Mouse (Mus musculus) embryo, embryonic 11 days (tissue): Measurements from ENCODE around the gene Nol12.

Experiments used
- DNase-seq: peaks from one replicate; pipeline ENCODE4 v3.0.0-alpha.2; 2015

Nol12 gene

DNA sequence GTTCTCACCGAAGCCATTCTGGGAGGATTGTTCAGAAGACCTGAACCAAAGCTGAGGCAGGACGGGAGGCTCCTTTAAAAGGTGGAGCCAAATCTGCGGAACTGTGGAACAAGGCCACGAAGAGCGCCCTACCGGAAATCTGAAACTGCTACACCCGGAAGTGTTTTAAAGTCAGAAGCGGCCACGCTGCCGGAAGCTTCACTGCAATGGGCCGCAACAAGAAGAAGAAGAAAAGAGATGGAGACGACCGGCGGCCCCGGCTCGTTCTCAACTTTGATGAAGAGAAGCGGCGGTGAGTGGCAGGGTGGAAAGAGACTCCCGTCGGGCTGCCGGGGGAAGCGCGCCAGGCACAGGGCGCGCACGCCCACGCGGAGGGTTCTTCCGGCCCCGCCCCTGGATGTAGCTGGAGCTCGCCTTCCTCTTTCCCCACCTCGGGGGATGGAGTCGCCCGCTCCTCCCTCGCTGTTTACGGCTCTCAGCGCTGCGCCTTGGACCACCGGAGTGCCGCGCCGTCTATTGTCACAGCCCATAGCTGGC is at the start of gene Nol12:
Gene Nol12, plus strand, starts transcription at position 150 of the 537 bp plus-strand sequence.
- DNase-seq: peak; percentile 93

DNA sequence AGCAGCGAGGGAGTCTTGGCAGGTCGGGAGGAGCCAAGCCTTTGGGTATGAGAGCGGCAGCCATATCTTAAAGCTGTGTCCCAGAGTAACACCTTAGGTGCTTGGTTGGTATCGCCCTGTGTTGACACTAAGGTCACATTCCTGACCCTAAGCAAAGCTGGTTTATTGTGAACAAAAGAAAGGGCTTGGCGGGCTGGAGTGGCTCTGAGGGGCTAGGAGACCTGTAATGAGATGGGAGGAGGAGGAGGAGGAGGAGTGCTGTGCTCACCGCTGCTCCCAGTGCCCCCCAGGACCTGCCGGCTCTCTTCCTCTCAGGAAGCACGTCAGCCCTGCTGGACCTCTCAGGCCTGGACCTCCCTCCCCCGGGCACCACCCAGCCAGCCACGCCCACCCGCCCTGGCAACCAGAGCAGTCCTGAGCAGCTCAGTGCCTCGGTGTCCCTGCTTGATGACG is 45.3 kb upstream of the Nol12 start:
- DNase-seq: no peak

- no peak for DNase-seq
Measured at GRCm38 (mm10) chr15:78892440-78892839, 42.3 kb upstream of the Nol12 start.

DNA sequence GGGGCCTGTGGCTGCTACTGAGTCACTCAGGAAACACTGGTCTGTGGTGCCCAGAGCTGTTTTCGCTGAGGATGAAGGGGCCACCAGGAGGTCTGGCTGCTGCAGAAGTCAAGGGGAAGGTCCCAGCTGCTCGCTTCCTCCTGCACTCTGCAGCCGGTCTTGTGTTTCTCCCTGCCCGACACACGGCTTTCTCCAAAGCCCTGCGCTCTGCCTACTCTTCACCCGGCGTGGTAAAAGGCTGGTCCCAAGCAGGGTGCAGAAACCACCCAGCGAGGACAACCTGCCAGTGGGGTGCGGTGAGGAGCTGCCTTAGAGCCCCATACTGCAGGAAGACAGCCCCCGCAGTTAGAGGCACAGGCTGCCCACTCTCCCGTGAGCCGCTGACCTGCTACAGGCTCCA is 40.0 kb upstream of the Nol12 start:
- DNase-seq: no peak

DNA sequence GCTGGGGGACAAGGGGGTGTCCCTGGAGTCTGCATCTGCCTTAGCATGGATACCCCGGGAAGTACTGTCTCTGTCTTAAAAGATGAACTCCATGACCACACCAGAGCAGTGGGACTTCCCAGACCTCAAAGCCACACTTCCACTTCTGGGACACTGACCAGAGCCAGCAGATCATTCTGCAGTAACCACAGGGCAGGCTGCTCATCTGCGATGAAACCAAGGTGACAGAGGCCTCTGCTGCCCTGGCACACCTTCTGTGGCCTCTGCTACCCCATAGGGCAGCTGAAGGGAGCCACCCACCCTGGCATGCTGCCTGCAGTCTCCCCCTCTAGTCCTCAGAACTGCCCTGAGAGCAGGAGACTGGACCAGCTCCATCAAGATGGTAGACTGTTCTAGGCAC is 39.0 kb upstream of the Nol12 start:
- DNase-seq: no peak

DNA sequence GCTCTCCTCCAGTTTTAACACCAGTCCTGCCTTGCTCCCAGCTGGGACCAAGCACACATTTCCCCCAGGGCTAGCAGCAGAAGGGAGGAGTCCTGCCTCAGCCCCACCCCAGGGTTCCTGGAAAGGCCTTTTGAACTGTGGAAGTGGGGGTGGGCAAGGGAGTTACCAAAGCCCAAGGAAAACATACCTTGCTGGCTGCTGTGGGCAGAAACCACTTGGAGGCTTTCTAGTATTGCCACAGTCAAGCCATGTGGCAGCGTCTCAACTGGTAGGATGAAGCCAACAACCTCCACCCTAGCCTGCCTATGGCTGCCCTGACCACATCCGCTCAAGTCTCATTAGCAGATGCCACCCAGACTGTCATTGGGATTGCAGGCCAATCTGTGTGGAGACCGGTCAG is 38.6 kb upstream of the Nol12 start:
- no peak for DNase-seq

DNA sequence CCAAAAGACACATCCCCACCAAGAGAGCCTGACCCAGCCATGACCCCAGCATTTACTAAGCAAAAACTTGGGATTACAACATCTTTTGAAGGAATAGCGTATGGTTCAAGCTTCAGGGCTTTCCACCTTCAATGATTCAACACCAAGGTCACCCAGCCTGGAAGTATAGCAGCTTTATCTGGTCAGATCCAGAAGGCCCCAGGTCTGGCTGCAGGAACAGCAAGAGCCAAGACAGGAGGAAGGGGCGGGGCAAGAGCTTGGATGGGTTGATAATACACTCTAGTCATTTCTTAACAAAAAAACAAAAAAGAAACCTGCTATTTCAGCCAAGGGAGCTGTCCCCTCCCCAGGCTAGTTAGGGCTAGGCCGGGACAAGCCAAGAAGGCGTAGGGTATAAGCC is 37.2 kb upstream of the Nol12 start:
- DNase-seq: no peak

- no peak for DNase-seq
Measured at GRCm38 (mm10) chr15:78898507-78899001, 36.2 kb upstream of the Nol12 start.

GRCm38 (mm10) chr15:78899409-78899739 is 35.4 kb upstream of the Nol12 start, which contains the start of gene Gm49510:
Gene Gm49510 (plus strand): TSS chr15:78899667.
- no peak for DNase-seq

- peak; percentile 86 for DNase-seq
Measured at GRCm38 (mm10) chr15:78899740-78900584, 34.8 kb upstream of the Nol12 start, which contains the start of gene Sh3bp1. Gene Sh3bp1 (plus strand): TSS chr15:78899768.

DNA sequence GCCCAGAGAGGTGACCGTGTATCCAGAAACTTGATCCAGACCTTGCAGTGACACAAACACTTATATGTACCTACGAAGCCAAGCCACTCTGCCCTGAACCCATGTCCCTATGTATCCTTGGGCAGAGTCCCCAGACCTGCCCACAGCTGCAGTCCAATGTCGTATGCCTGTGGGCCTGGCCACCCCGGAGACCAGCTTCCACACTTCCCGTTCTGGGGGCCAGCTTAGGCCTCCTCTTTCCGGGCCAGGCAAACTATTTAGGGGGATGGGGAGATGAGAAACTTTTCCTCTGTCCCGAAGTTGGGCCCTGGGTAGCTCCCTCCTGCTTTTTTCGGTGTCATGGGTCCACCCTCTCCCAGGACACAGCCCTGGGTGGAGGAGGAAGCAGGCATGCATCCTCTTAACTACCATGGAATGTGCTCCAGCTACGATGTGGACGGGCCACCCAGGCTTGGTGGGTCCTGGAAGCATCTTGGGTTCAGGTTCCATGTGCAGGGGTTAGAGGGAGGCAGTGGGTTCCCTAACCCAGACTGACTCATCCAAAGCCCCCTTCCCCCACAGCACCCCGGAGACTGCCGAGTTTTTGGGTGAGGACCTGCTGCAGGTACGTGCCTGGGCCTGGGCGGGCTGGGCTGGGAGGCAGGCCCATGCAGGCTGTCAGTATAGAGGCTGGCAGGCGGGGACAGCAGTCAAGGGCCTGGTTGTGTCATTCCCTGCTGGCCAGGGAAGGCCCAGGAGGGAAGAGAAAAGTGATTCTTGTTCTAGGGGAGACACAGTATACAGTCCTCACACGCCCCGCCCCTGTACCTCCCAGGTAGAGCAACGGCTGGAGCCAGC is 33.9 kb upstream of the Nol12 start:
- no peak for DNase-seq

- no peak for DNase-seq
Measured at GRCm38 (mm10) chr15:78901422-78901789, 33.3 kb upstream of the Nol12 start.

DNA sequence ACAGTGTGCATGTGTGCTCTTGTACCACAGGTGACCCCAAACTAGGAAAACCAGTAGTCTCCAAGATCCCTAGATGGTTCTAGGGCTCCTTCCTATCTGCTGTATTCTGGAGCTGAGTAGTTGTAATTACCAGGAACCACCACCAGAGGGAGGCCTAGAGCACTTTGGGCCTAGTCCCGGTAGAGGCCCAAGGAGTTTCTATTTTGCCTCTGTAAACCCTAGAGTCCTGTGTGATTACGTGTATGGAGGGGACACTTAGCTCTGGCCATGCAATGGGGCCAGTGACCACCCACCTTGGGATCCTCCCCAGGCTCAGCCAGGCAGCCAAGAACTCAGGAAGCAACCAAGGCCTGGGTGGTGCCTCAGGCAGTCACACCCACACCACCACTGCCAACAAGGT is 31.5 kb upstream of the Nol12 start:
- DNase-seq: peak; percentile 78

GRCm38 (mm10) chr15:78908399-78908798 is 26.3 kb upstream of the Nol12 start:
- DNase-seq: no peak

DNA sequence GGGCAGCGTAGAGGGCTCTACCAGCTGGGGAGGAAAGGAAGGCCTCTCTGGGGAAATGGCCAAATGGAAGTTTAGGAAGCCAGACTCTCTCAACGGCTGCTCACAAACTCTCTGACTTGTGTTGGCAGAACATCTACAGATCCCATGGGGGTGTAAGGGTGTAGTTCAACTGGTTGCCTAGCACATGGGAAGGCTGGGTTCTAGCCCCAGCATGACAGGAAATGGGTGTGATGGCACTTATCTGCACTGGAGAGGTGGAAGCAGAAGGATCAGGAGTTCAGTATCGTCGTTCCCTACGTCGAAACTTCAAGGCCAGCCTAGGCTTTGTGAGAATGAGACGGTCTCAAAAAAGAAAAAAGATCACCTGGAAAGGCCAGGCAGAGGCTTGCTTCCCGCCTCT is 25.8 kb upstream of the Nol12 start:
- DNase-seq: no peak

GRCm38 (mm10) chr15:78912040-78912439 is 22.7 kb upstream of the Nol12 start:
- DNase-seq: peak; percentile 68

DNA sequence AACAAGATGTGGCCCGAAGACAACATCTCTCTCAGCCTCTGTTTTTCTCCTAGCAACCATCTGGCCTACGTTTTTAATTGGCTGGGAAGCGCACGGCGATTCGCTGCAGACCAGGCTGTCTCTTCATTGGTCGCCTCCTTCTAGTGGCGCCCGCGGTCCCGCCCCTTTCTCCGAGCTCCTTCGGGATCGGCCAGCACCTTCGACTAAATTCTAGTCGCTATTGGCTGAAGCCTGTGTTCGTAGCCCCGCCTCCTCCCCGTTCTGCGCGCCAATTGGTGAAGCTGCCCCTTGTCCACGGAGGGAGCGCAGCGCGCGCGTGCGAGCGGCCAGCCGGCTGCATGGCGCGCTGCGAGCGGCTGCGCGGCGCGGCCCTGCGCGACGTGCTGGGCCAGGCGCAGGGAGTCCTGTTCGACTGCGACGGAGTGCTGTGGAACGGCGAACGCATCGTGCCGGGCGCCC is 21.1 kb upstream of the Nol12 start, which contains the start of gene Pdxp:
Gene Pdxp, plus strand, starts transcription at position 288 of the 459 bp plus-strand sequence.
- DNase-seq: peak; percentile 99

DNA sequence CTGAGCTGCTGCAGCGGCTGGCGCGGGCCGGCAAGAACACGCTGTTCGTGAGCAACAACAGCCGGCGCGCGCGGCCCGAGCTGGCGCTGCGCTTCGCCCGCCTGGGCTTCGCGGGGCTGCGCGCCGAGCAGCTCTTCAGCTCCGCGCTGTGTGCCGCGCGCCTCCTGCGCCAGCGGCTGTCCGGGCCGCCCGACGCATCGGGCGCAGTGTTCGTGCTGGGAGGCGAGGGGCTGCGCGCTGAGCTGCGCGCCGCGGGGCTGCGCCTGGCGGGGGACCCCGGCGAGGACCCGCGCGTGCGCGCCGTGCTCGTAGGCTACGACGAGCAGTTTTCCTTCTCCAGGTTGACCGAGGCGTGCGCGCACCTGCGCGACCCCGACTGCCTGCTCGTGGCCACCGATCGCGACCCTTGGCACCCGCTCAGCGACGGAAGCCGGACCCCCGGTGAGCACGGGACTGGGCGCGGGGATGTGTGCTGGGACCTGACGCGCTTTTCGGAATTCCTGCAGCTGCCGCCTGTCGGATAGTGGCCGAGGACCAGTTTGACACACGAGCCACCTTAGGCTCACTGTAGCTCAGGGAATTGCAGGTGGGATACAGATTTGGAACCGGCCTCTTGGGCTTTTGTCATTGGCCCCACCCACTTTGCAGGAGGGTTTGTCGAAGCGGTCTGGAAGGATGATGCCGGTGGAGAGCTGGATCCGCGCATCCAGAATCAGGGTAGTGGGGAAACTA is 20.5 kb upstream of the Nol12 start:
- DNase-seq: peak; percentile 84

DNA sequence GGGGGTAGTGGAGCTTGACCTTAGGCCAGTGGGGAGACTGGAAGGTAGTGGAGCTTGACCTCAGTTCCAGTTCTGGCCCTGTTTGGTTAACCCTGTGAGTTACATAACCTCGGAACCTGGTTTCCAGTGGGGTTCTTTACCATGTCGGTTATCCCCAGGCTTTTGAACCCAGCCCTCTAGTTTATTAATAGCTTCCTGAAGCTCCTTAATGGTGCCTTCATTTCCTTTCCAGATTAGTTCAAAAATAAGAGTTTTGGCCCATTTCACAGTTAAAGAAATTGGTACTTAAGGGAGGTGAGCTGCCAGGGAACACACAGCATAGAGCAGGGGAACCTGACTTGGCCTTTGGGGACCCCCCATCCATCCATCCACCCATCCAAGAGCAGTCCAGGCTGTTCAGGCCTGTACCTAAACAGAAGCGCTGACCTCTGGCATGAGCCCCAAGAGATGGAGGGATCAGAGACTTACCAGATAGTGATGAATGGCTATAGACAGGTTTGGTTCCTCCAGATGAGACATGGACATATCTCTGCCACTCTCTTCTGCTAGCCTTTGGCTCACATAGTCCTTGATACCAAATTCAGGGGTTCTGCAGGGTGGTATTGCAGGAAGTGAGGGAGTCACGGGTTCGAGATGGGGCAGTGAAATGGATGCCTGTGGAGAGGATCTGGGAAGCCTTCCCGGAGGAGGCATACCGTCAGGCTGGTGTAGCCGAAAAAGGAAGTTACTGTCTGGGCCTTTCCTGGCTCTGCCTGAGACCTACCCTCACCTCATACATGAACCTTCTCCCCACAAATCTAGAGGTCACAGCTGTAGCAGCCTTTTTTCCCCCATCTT is 19.7 kb upstream of the Nol12 start:
- DNase-seq: no peak

- peak; percentile 91 for DNase-seq
Measured at GRCm38 (mm10) chr15:78915660-78916017, 19.1 kb upstream of the Nol12 start.

- DNase-seq: no peak
Measured at GRCm38 (mm10) chr15:78916052-78916826, 18.5 kb upstream of the Nol12 start.
